Mouse (Mus musculus) heart, adult 2 months (tissue): ENCODE measurements around the gene Rplp0. TPM values are rescaled to one million over a fixed set of nuclear protein-coding genes. Genes with fewer than 3 reads are reported as not detected.

Experiments
- DNase-seq, 2 experiments: peaks; one replicate each; pipeline ENCODE4 v3.0.0; 2021
- H3K27ac ChIP-seq: fragments of 200-600 bp; 2 replicates; pipeline ENCODE4 v1.8.1; 2022
- H3K27me3 ChIP-seq: fragments of 200-500 bp; 2 replicates; pipeline ENCODE4 v1.6.1; 2012; ENCODE audit warnings: mild to moderate bottlenecking, low read length, inconsistent platforms, mixed read lengths; ENCODE audit not compliant: control insufficient read depth, insufficient read depth
- H3K36me3 ChIP-seq: fragments of 200-500 bp; 2 replicates; pipeline ENCODE4 v1.6.1; 2012; ENCODE audit warnings: low read length, inconsistent platforms; ENCODE audit not compliant: control insufficient read depth, insufficient read depth
- H3K4me1 ChIP-seq: fragments of 200-500 bp; 2 replicates; pipeline ENCODE4 v1.6.1; 2011; ENCODE audit warnings: low read length; ENCODE audit not compliant: control insufficient read depth, insufficient read depth
- H3K4me3 ChIP-seq: fragments of 200-600 bp; 2 replicates; pipeline ENCODE4 v1.8.1; 2022
- H3K79me2 ChIP-seq: fragments of 200-500 bp; replicated peaks from 2 replicates; pipeline ENCODE4 v1.6.1; 2012; ENCODE audit warnings: mild to moderate bottlenecking, inconsistent platforms, low read length, moderate library complexity, mixed read lengths; ENCODE audit not compliant: control insufficient read depth, insufficient read depth
- H3K9ac ChIP-seq: fragments of 200-500 bp; 2 replicates; pipeline ENCODE4 v1.6.1; 2012; ENCODE audit warnings: low read depth, mild to moderate bottlenecking, control low read depth, inconsistent platforms, low read length, mixed read lengths
- CTCF ChIP-seq: fragments of 200-600 bp; IDR thresholded peaks from 2 replicates; pipeline ENCODE4 v1.8.1; 2022; ENCODE audit warnings: antibody characterized with exemption, mild to moderate bottlenecking, moderate library complexity
- EP300 ChIP-seq: fragments of 200-500 bp; IDR thresholded peaks from 2 replicates; pipeline ENCODE4 v1.6.1; 2011; ENCODE audit warnings: low read depth, low read length, control low read depth; ENCODE audit not compliant: insufficient read depth
- POLR2A ChIP-seq: fragments of 200-500 bp; IDR thresholded peaks from 2 replicates; pipeline ENCODE4 v1.6.1; 2011; ENCODE audit warnings: mild to moderate bottlenecking, low read depth, low read length, control low read depth; ENCODE audit not compliant: insufficient read depth
- WGBS: fragments of 180-500 bp; shearing (Covaris S2); methylation state at CpG from one replicate; pipeline ENCODE4 v1.1.7; 2018; 5-methylcytosine and 5-hydroxymethylcytosine counted together
- intact Hi-C: fragments of 180-260 bp; cut with DNase I; formaldehyde crosslinking; loops from one replicate; pipeline ENCODE4 v1.15.1; 2025
- polyA plus RNA-seq: library from polyadenylated mRNA; depleted of rRNA; stranded (reverse); fragments of >200 nt; gene quantifications from 2 replicates; pipeline ENCODE4 v1.2.3, GENCODE M21; 2012
- total RNA-seq, 2 experiments: library from RNA; stranded (reverse); gene quantifications; 2 replicates each; pipeline ENCODE4 v1.2.3; 2021

Gene Rplp0
- total and polyA plus RNA-seq, 3 experiments: 587 to 1,274 (median 705) TPM

GRCm38 (mm10) chr5:115550482-115551005 lies 8.7 kb upstream of the Rplp0 start:
- no peak for DNase-seq
- Histone ChIP-seq H3K36me3 (no peaks in the 10 kb centered on the region), H3K27me3 (no peaks in the 10 kb centered on the region), H3K4me3 (no peak overlapping the region), H3K9ac (no peak overlapping the region), H3K4me1 (no peaks in the 10 kb centered on the region), H3K79me2 (no peaks in the 10 kb centered on the region; the same call in 1 of the 2 replicates), H3K27ac (no peak overlapping the region)
- TF ChIP-seq EP300 (no peak), POLR2A (no peak), CTCF (no peak)
- 83% methylated on average over 11 of the region's 11 CpGs for WGBS
- intact Hi-C loops: loop anchor here (10.0 kb wide), 1 partner anchor 206 kb away; the partner anchor contains the start of genes Cox6a1, Gatc and Triap1

GRCm38 (mm10) chr5:115551386-115551785 lies 7.9 kb upstream of the Rplp0 start:
- intact Hi-C loops: loop anchor here (10.0 kb wide), 1 partner anchor 207 kb away; the partner anchor contains the start of genes Cox6a1, Gatc and Triap1
- Histone ChIP-seq H3K79me2 (no peaks in the 10 kb centered on the region), H3K36me3 (no peaks in the 10 kb centered on the region), H3K4me1 (no peaks in the 10 kb centered on the region; the same call in 1 of the 2 replicates), H3K4me3 (no peak overlapping the region), H3K27me3 (no peaks in the 10 kb centered on the region), H3K9ac (no peak overlapping the region), H3K27ac (no peak overlapping the region)
- DNase-seq: no peak
- no peak for TF ChIP-seq POLR2A
- no peak for TF ChIP-seq CTCF
- no peak for TF ChIP-seq EP300
- WGBS: 74% methylated on average over 12 of the region's 12 CpGs

GRCm38 (mm10) chr5:115551799-115552198 lies 7.5 kb upstream of the Rplp0 start:
- intact Hi-C loops: loop anchor here (10.0 kb wide), 1 partner anchor 207 kb away; the partner anchor contains the start of genes Cox6a1, Gatc and Triap1
- Histone ChIP-seq H3K4me1 (no peaks in the 10 kb centered on the region; the same call in 1 of the 2 replicates), H3K4me3 (no peak overlapping the region), H3K36me3 (no peaks in the 10 kb centered on the region), H3K9ac (no peak overlapping the region), H3K27me3 (no peaks in the 10 kb centered on the region), H3K27ac (no peak overlapping the region), H3K79me2 (no peaks in the 10 kb centered on the region)
- WGBS: 82% methylated on average over 13 of the region's 13 CpGs
- TF ChIP-seq POLR2A (no peak), EP300 (no peak), CTCF (no peak)
- DNase-seq: no peak

GRCm38 (mm10) chr5:115553801-115554420 lies 5.4 kb upstream of the Rplp0 start:
- Histone ChIP-seq H3K4me3 (no peak overlapping the region), H3K36me3 (no peaks in the 10 kb centered on the region), H3K9ac (no peak overlapping the region), H3K27me3 (no peaks in the 10 kb centered on the region), H3K79me2 (no peaks in the 10 kb centered on the region), H3K4me1 (no peaks in the 10 kb centered on the region; the same call in 1 of the 2 replicates), H3K27ac (no peak overlapping the region)
- no peak for DNase-seq
- WGBS: 91% methylated on average over 33 of the region's 33 CpGs
- TF ChIP-seq POLR2A (no peak), EP300 (no peak), CTCF (no peak)
- intact Hi-C loops: loop anchor here (10.0 kb wide), 1 partner anchor 209 kb away; the partner anchor contains the start of genes Cox6a1, Gatc and Triap1

GRCm38 (mm10) chr5:115554536-115555291 lies 4.6 kb upstream of the Rplp0 start:
- no peak for TF ChIP-seq CTCF
- no peak for TF ChIP-seq EP300
- no peak for TF ChIP-seq POLR2A
- intact Hi-C loops: loop anchor here (10.0 kb wide), 1 partner anchor 210 kb away; the partner anchor contains the start of genes Cox6a1, Gatc and Triap1
- H3K36me3 ChIP-seq: no peaks in the 10 kb centered on the region

More at GRCm38 (mm10) chr5:115554536-115555291, 4.6 kb upstream of the Rplp0 start:
- DNase-seq: no peak
- no peaks in the 10 kb centered on the region for H3K27me3 ChIP-seq
- H3K9ac ChIP-seq: no peak overlapping the region
- H3K79me2 ChIP-seq: no peaks in the 10 kb centered on the region; the same call in 1 of the 2 replicates
- H3K4me1 ChIP-seq: no peaks in the 10 kb centered on the region; the same call in 1 of the 2 replicates
- H3K27ac ChIP-seq: no peak overlapping the region
- no peak overlapping the region for H3K4me3 ChIP-seq
- 84% methylated on average over 18 of the region's 18 CpGs for WGBS
